ENCODE assay signal across 14 mouse cellular contexts in genomic region chr3:123504783-123505182, GRCm38 (mm10). TPM values are rescaled to one million over a fixed set of nuclear protein-coding genes. Genes with fewer than 3 reads are reported as not detected.
"Had no signal": no experiment of that assay in that cellular context is flagged by ENCODE, and none has a peak within 500 bp of the region (broad histone marks: within the 10 kb centered on the region; RNA-seq: fewer than 3 reads in every experiment).

No protein-coding gene starts in this region.

- DNase-seq: kidney, postnatal 10 days; liver; liver, embryonic 13.5 days; liver, postnatal 0 days; lung, postnatal 14 days; right cerebral cortex, postnatal 14 days had no signal

- H3K4me2 ChIP-seq: limb, embryonic 12.5 days; liver, embryonic 13.5 days; lung, embryonic 15.5 days; midbrain, embryonic 11.5 days; midbrain, embryonic 15.5 days; neural tube, embryonic 13.5 days; stomach, embryonic 15.5 days had no signal

- H3K27ac ChIP-seq: lung, embryonic 15.5 days; macrophage; midbrain, embryonic 15.5 days; neural tube, embryonic 13.5 days; stomach, embryonic 15.5 days had no signal

- ATAC-seq: liver, postnatal 0 days; midbrain, embryonic 15.5 days had no signal

- H3K9me3 ChIP-seq: limb, embryonic 12.5 days; liver, embryonic 13.5 days; lung, embryonic 15.5 days; megakaryocyte, embryonic 14.5 days; midbrain, embryonic 15.5 days; neural tube, embryonic 13.5 days; stomach, embryonic 15.5 days had no signal

- H3K9ac ChIP-seq: limb, embryonic 12.5 days; liver, embryonic 13.5 days; liver, postnatal 0 days; lung, embryonic 15.5 days; midbrain, embryonic 15.5 days; neural tube, embryonic 13.5 days; stomach, embryonic 15.5 days had no signal

- H3K36me3 ChIP-seq: midbrain, embryonic 15.5 days had no signal

- H3K27me3 ChIP-seq: limb, embryonic 12.5 days; liver, embryonic 13.5 days; lung, embryonic 15.5 days; megakaryocyte, embryonic 14.5 days; midbrain, embryonic 15.5 days; neural tube, embryonic 13.5 days; stomach, embryonic 15.5 days had no signal

- H3K4me3 ChIP-seq: limb, embryonic 12.5 days; liver, embryonic 13.5 days; lung, embryonic 15.5 days; megakaryocyte, embryonic 14.5 days; midbrain, embryonic 15.5 days; neural tube, embryonic 13.5 days; stomach, embryonic 15.5 days had no signal

RNA-seq across cellular contexts. Expression of gene Prss12, which starts 58.1 kb away (rescaled TPM):
- polyA plus RNA-seq: macrophage had no signal
